Comparison of ENCODE assay signal across 9 mouse cellular contexts in genomic region chr4:138344891-138345545, GRCm38 (mm10). TPM values are rescaled to one million over a fixed set of nuclear protein-coding genes. Genes with fewer than 3 reads are reported as not detected.
DNase-seq lines count a peak whose midpoint lies in the region; ATAC-seq and TF ChIP-seq lines count a peak whose summit lies in the region.
"Had no signal": no experiment of that assay in that cellular context is flagged by ENCODE, and none has a peak within 500 bp of the region (broad histone marks: within the 10 kb centered on the region; RNA-seq: fewer than 3 reads in every experiment).

No protein-coding gene starts in this region.

- H3K27me3 ChIP-seq in cerebellum, adult 2 months (ENCODE audit: control insufficient read depth, insufficient read depth, low read length), result no peaks in the 10 kb centered on the region
- no peaks in the 10 kb centered on the region for H3K27me3 ChIP-seq in lung, embryonic 14.5 days (ENCODE audit: insufficient read depth, low read length)
- H3K27me3 ChIP-seq: midbrain, embryonic 12.5 days had no signal

- no peaks in the 10 kb centered on the region for H3K9me3 ChIP-seq in lung, embryonic 14.5 days (ENCODE audit: low read depth, low read length)
- H3K9me3 ChIP-seq: midbrain, embryonic 12.5 days had no signal

- H3K9ac ChIP-seq in lung, embryonic 14.5 days, result no peak overlapping the region
- H3K9ac ChIP-seq: midbrain, embryonic 12.5 days had no signal

- H3K4me2 ChIP-seq in lung, embryonic 14.5 days, result no peak overlapping the region
- H3K4me2 ChIP-seq: midbrain, embryonic 12.5 days had no signal

- ATAC-seq in lung, embryonic 14.5 days (ENCODE audit: insufficient read depth), result no peak

- WGBS in cerebellum, adult 2 months, result 37% methylated on average over 9 of the region's 9 CpGs
- 71% methylated on average over 9 of the region's 9 CpGs for WGBS in lung, embryonic 14.5 days
- 51% methylated on average over 9 of the region's 9 CpGs for WGBS in lung, adult 2 months

- intact Hi-C loops in heart, postnatal 14 days (cut with DNase I), result no loop called here
- intact Hi-C loops in left cerebral cortex, postnatal 36 days (cut with DNase I), result no loop called here

- DNase-seq in cerebellum, adult 2 months, result peak; percentile 43 to 68
- no peak for DNase-seq in cerebellum, adult 8-10 months
- peak; percentile 55 for DNase-seq in lung, embryonic 14.5 days
- no peak for DNase-seq in lung, adult 2 months
- DNase-seq in heart, postnatal 14 days, result peak; percentile 31 to 53
- no peak for DNase-seq in urinary bladder, adult 18-20 months (ENCODE audit: low spot score in 2 of 2)
- DNase-seq in left cerebral cortex, adult 9 months (ENCODE audit: low spot score in 2 of 2), result no peak
- no peak for DNase-seq in left cerebral cortex, postnatal 36 days (ENCODE audit: low spot score in 2 of 2)

- no peak overlapping the region for H3K4me3 ChIP-seq in cerebellum, adult 2 months (replicated peaks; ENCODE audit: insufficient read depth, low read depth, low read length)
- H3K4me3 ChIP-seq in lung, embryonic 14.5 days (ENCODE audit: low read depth, low read length), result no peak overlapping the region
- H3K4me3 ChIP-seq in lung, adult 2 months (replicated peaks; ENCODE audit: extremely low read depth, low read depth, low read length), result no peak overlapping the region
- H3K4me3 ChIP-seq: midbrain, embryonic 12.5 days had no signal

- TF ChIP-seq POLR2A in cerebellum, adult 2 months (IDR thresholded peaks at IDR 0.05; ENCODE audit: borderline replicate concordance, insufficient read depth, low read length), result no peak
- no peak for TF ChIP-seq POLR2A in lung, adult 2 months (IDR thresholded peaks at IDR 0.05; ENCODE audit: borderline replicate concordance, extremely low read depth, low read depth, low read length)

- no peaks in the 10 kb centered on the region for H3K36me3 ChIP-seq in lung, embryonic 14.5 days (ENCODE audit: insufficient read depth)
- H3K36me3 ChIP-seq: midbrain, embryonic 12.5 days had no signal

- H3K27ac ChIP-seq in cerebellum, adult 2 months (ENCODE audit: insufficient read depth, low read length), result no peak overlapping the region
- no peak overlapping the region for H3K27ac ChIP-seq in lung, embryonic 14.5 days (ENCODE audit: low read depth)
- H3K27ac ChIP-seq: midbrain, embryonic 12.5 days had no signal

- H3K4me1 ChIP-seq in cerebellum, adult 2 months (ENCODE audit: control insufficient read depth, insufficient read depth, low read length), result peaks cover 35% of the 10 kb centered on the region
- H3K4me1 ChIP-seq in lung, embryonic 14.5 days (ENCODE audit: insufficient read depth), result no peaks in the 10 kb centered on the region
- H3K4me1 ChIP-seq in lung, adult 2 months (ENCODE audit: control insufficient read depth, insufficient read depth, low read length), result no peaks in the 10 kb centered on the region
- H3K4me1 ChIP-seq: midbrain, embryonic 12.5 days had no signal

- TF ChIP-seq CTCF in cerebellum, adult 2 months (IDR thresholded peaks at IDR 0.05; ENCODE audit: borderline replicate concordance, insufficient read depth, low read depth, low read length), result no peak
- TF ChIP-seq CTCF in lung, embryonic 14.5 days (IDR thresholded peaks at IDR 0.05; ENCODE audit: low read depth), result no peak
- no peak for TF ChIP-seq CTCF in lung, adult 2 months (IDR thresholded peaks at IDR 0.05; ENCODE audit: insufficient read depth, low read length)

RNA-seq across cellular contexts. Expression of gene Pink1, which starts 18.9 kb away (rescaled TPM):
- polyA plus RNA-seq in cerebellum, adult 2 months (2012; rRNA removed), result 404 and 437 TPM in 2 replicates
- polyA plus RNA-seq in lung, embryonic 14.5 days (2014; fragmentation: Nextera tagmentation; extraction: Ambion mirVana), result 22.2 and 25.1 TPM in 2 replicates
- polyA plus RNA-seq in lung, adult 2 months (2012; rRNA removed), result 178 and 182 TPM in 2 replicates
- total RNA-seq in heart, postnatal 14 days (2021), result 100 to 1,000 TPM; 367 to 392 TPM
- total RNA-seq in left cerebral cortex, postnatal 36 days (2021), result 100 to 1,000 TPM; 270 to 338 TPM

RNA-seq across cellular contexts. Expression of gene Cda, which starts 22.8 kb away (rescaled TPM):
- 12.6 and 15.4 TPM in 2 replicates for polyA plus RNA-seq in cerebellum, adult 2 months (2012; rRNA removed)
- polyA plus RNA-seq in lung, embryonic 14.5 days (2014; fragmentation: Nextera tagmentation; extraction: Ambion mirVana), result 24.1 and 24.4 TPM in 2 replicates
- polyA plus RNA-seq in lung, adult 2 months (2012; rRNA removed), result 2.6 and 2.9 TPM in 2 replicates
- 1 to 10 TPM; 2.1 to 2.2 TPM for total RNA-seq in heart, postnatal 14 days (2021)
- 1 to 10 TPM; 3.5 to 3.7 TPM for total RNA-seq in left cerebral cortex, postnatal 36 days (2021)

RNA-seq across cellular contexts. Expression of gene Ddost, which starts 40.5 kb away (rescaled TPM):
- 98.3 and 101 TPM in 2 replicates for polyA plus RNA-seq in cerebellum, adult 2 months (2012; rRNA removed)
- 371 and 379 TPM in 2 replicates for polyA plus RNA-seq in lung, embryonic 14.5 days (2014; fragmentation: Nextera tagmentation; extraction: Ambion mirVana)
- 194 and 198 TPM in 2 replicates for polyA plus RNA-seq in lung, adult 2 months (2012; rRNA removed)
- 10 to 100 TPM; 65.7 to 69.2 TPM for total RNA-seq in heart, postnatal 14 days (2021)
- total RNA-seq in left cerebral cortex, postnatal 36 days (2021), result 10 to 100 TPM; 84.1 to 91.4 TPM

RNA-seq across cellular contexts. Expression of gene Fam43b, which starts 51.3 kb away (rescaled TPM):
- polyA plus RNA-seq in cerebellum, adult 2 months (2012; rRNA removed), result 12.4 and 15.0 TPM in 2 replicates
- not detected in 2 replicates for polyA plus RNA-seq in lung, embryonic 14.5 days (2014; fragmentation: Nextera tagmentation; extraction: Ambion mirVana)
- polyA plus RNA-seq in lung, adult 2 months (2012; rRNA removed), result not detected in 2 replicates
- not detected for total RNA-seq in heart, postnatal 14 days (2021)
- 10 to 100 TPM; 27.0 to 35.4 TPM for total RNA-seq in left cerebral cortex, postnatal 36 days (2021)

Comparison
In these comparisons a context has a peak if more than half of its experiments do, and no peak if none do; other contexts are left out.
1. DNase-seq: peak in cerebellum, adult 2 months (2 of 2), lung, embryonic 14.5 days (single experiment) and heart, postnatal 14 days (2 of 2); none in cerebellum, adult 8-10 months (single experiment), lung, adult 2 months (single experiment), urinary bladder, adult 18-20 months (0 of 2), left cerebral cortex, adult 9 months (0 of 2) and left cerebral cortex, postnatal 36 days (0 of 2).